Mouse (Mus musculus) liver, adult 2 months (tissue): ENCODE results near the gene Tmem132d. TPM values are rescaled to one million over a fixed set of nuclear protein-coding genes. Genes with fewer than 3 reads are reported as not detected.
"Not testable (repeated sequence)": the region's sequence is repeated elsewhere in the genome, so short reads cannot be mapped to it uniquely, and the experiment has no call there.

Experiments used
- DNase-seq: peaks from one replicate; pipeline ENCODE4 v3.0.0-alpha.2; 2011; ENCODE audit warnings: low read depth, low spot score; ENCODE audit errors: extremely low read depth
- H3K27ac ChIP-seq: fragments of 200-500 bp; replicated peaks from 2 replicates; pipeline ENCODE4 v1.5.1; 2012; ENCODE audit warnings: low read depth, mild to moderate bottlenecking, control low read depth, inconsistent platforms, low read length; ENCODE audit not compliant: insufficient read depth
- H3K27me3 ChIP-seq: fragments of 200-500 bp; 2 replicates; pipeline ENCODE4 v1.6.1; 2012; ENCODE audit warnings: mild to moderate bottlenecking, moderate library complexity, low read length, inconsistent platforms; ENCODE audit not compliant: control insufficient read depth, insufficient read depth
- H3K36me3 ChIP-seq: fragments of 200-500 bp; 2 replicates; pipeline ENCODE4 v1.6.1; 2012; ENCODE audit warnings: low read length, inconsistent platforms; ENCODE audit not compliant: control insufficient read depth, insufficient read depth
- H3K4me1 ChIP-seq: fragments of 200-500 bp; 2 replicates; pipeline ENCODE4 v1.6.1; 2011; ENCODE audit warnings: low read length; ENCODE audit not compliant: control insufficient read depth, insufficient read depth
- H3K4me3 ChIP-seq: fragments of 200-500 bp; 2 replicates; pipeline ENCODE4 v1.5.1; 2011; ENCODE audit warnings: low read depth, mild to moderate bottlenecking, control low read depth, low read length, moderate library complexity; ENCODE audit not compliant: insufficient read depth
- H3K79me2 ChIP-seq: fragments of 200-500 bp; 2 replicates; pipeline ENCODE4 v1.6.1; 2012; ENCODE audit warnings: inconsistent platforms, mild to moderate bottlenecking, low read length, moderate library complexity; ENCODE audit not compliant: control insufficient read depth, insufficient read depth
- H3K9ac ChIP-seq: fragments of 200-500 bp; 2 replicates; pipeline ENCODE4 v1.6.1; 2012; ENCODE audit warnings: low read depth, mild to moderate bottlenecking, control low read depth, inconsistent platforms, low read length
- CTCF ChIP-seq: fragments of 200-500 bp; IDR thresholded peaks from 2 replicates; pipeline ENCODE4 v1.5.1; 2011; ENCODE audit warnings: low read depth, low read length, control low read depth
- POLR2A ChIP-seq: fragments of 200-500 bp; IDR thresholded peaks from 2 replicates; pipeline ENCODE4 v1.6.1; 2011; ENCODE audit warnings: low read length, control low read depth; ENCODE audit not compliant: insufficient read depth; ENCODE audit errors: extremely low read depth
- WGBS: fragments of 180-500 bp; shearing (Covaris S2); methylation state at CpG from one replicate; pipeline ENCODE4 v1.1.7; 2018; 5-methylcytosine and 5-hydroxymethylcytosine counted together
- polyA plus RNA-seq: library from polyadenylated mRNA; depleted of rRNA; stranded (reverse); fragments of >200 nt; gene quantifications from 2 replicates; pipeline ENCODE4 v1.2.3, GENCODE M21; 2012
- total RNA-seq: library from RNA; depleted of rRNA; stranded (reverse); fragments of >200 nt; gene quantifications from 2 replicates; pipeline ENCODE4 v1.2.3, GENCODE M21; 2014

Gene Tmem132d
- total and polyA plus RNA-seq, 2 experiments = not detected

DNA sequence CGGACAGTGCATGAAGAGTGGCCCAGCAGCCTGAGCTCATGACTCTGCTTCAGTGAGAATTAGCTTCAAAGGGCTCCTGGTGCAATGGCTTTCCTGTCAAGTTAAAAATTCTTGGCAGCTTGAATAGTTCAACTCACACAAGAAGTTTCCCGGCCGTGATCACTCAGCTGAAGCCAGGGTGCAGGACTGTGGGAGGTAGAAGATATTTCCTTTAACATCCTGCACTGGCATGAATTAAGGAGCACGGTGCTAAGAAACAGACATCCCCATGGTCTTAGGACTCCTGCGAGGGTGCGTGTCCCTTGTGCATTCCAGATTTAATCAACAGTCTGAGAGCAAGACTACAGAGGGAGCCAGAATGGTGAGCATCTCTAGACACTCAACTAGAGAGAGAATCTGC lies 480.1 kb downstream of the Tmem132d start:
- Histone ChIP-seq H3K27me3 (no peaks in the 10 kb centered on the region), H3K36me3 (no peaks in the 10 kb centered on the region), H3K79me2 (no peaks in the 10 kb centered on the region), H3K4me1 (no peaks in the 10 kb centered on the region), H3K27ac (no peak overlapping the region), H3K9ac (no peak overlapping the region), H3K4me3 (no peak overlapping the region)
- DNase-seq = no peak
- 89% methylated on average over 6 of the region's 6 CpGs for WGBS
- no peak for TF ChIP-seq POLR2A
- no peak for TF ChIP-seq CTCF

DNA sequence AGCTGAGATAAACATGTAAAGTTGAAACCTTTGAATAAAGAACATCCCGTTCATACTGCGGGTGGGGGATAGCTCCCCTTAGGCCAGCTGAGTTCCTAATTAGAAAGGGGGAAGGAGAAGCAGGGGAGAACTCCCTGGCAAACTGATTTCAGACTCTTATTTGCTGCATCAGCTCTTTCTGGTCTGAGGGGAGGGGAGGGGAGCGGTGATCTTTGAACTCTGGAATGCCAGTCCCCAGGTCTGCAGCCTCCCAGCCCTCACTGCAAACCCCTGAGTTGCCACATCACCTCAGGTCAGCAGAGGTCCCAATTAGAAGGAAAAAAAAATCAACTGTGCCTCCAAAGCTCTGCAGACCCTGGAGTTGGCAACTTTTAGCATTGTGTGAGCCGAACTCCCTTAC lies 482.3 kb downstream of the Tmem132d start:
- Histone ChIP-seq H3K79me2 (no peaks in the 10 kb centered on the region), H3K27ac (no peak overlapping the region), H3K27me3 (no peaks in the 10 kb centered on the region), H3K4me1 (no peaks in the 10 kb centered on the region), H3K4me3 (no peak overlapping the region), H3K36me3 (no peaks in the 10 kb centered on the region), H3K9ac (no peak overlapping the region)
- no peak for DNase-seq
- 34% methylated on average over 4 of the region's 4 CpGs for WGBS
- TF ChIP-seq POLR2A (no peak), CTCF (no peak)

DNA sequence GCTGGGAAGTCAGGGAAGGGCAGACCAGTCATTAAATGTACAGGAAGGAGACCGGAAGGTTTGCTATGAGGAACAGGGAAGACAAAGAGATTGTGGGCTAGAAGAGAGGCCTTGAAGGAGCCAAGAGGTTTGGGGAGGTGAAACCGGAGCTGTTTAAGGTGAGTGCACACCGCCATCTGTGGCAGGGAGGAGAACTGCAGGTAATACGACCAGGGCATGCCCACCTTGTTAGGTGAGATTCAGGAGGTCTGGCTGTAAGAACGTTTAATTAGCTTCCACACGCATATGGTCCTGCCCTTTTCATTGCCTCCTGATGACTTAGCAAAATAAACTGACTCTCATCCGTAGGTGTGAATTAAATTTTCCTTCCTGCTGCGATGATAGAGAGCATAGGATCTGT lies 485.6 kb downstream of the Tmem132d start:
- no peak overlapping the region for H3K27ac ChIP-seq
- 28% methylated on average over 8 of the region's 8 CpGs for WGBS
- H3K79me2 ChIP-seq = no peaks in the 10 kb centered on the region
- no peaks in the 10 kb centered on the region for H3K27me3 ChIP-seq
- H3K4me1 ChIP-seq = no peaks in the 10 kb centered on the region
- DNase-seq = no peak
- H3K9ac ChIP-seq = no peak overlapping the region
- H3K36me3 ChIP-seq = no peaks in the 10 kb centered on the region
- no peak overlapping the region for H3K4me3 ChIP-seq
- TF ChIP-seq CTCF = peak; percentile 58
- no peak for TF ChIP-seq POLR2A

DNA sequence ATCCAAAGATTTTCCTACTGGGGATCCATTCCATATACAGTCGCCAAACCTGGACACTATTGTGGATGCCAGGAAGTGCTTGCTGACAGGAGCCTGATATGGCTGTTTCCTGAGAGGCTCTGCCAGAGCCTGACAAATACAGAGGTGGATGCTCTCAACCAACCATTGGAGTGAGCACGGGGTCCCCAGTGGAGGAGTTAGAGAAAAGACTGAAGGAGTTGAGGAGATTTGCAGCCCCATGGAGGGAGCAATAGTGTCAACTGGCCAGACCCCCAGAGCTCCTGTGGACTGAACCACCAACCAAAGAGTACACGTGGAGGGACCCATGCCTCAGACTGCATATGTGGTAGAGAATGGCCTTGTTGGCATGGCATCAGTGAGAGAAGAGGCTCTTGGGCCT lies 490.7 kb downstream of the Tmem132d start:
- H3K27ac ChIP-seq, H3K4me3 ChIP-seq, H3K36me3 ChIP-seq, H3K79me2 ChIP-seq, DNase-seq, H3K27me3 ChIP-seq, H3K9ac ChIP-seq, H3K4me1 ChIP-seq: not testable (repeated sequence)
- WGBS = 81% methylated on average over 3 of the region's 3 CpGs

DNA sequence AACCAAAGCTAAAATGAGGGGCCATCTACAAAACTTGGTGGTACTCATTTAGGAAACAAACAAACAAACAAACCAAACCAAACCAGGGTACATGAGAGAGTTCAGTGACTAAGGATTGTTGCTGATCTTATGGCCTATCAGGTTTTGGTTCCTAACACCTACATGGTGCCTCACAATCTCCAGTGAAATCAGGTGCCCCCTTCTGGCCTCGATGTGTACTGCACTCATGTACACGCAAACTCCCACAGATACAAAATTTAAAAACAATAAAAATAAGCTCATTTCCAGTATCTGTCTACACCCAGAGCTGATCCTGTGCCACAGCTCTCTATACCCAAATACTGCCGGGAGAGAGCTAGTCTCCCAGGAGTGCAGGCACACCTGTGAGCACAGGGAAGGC lies 495.0 kb downstream of the Tmem132d start:
- Histone ChIP-seq H3K79me2 (no peaks in the 10 kb centered on the region), H3K4me1 (no peaks in the 10 kb centered on the region), H3K27ac (no peak overlapping the region), H3K9ac (no peak overlapping the region), H3K36me3 (no peaks in the 10 kb centered on the region), H3K4me3 (no peak overlapping the region), H3K27me3 (no peaks in the 10 kb centered on the region)
- no peak for DNase-seq
- TF ChIP-seq POLR2A = no peak
- TF ChIP-seq CTCF = no peak
- WGBS = 75% methylated on average over 3 of the region's 3 CpGs

DNA sequence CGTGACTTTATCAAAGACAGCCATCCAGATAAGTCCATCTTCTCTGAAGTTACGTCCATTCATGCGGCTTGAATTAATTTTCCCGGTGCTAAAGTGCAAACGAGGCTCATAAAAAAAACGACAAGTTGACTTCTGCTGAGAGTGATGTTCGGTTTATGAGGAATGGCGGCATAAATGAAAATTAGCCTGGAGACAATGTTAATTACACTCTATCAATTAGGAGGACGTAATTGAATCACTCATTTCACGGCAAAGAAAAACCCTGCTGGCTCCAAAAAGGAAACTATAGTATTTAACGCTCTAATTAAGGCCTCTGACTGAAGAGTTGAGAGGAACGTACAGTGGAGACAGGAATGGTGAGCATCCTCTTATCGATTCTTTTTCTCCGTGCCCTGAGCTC lies 503.2 kb downstream of the Tmem132d start:
- 87% methylated on average over 14 of the region's 14 CpGs for WGBS
- Histone ChIP-seq H3K9ac (no peak overlapping the region), H3K27ac (no peak overlapping the region), H3K36me3 (no peaks in the 10 kb centered on the region), H3K4me1 (no peaks in the 10 kb centered on the region), H3K79me2 (no peaks in the 10 kb centered on the region), H3K4me3 (no peak overlapping the region), H3K27me3 (no peaks in the 10 kb centered on the region)
- TF ChIP-seq CTCF (no peak), POLR2A (no peak)
- no peak for DNase-seq
